Mouse (Mus musculus) stomach, embryonic 15.5 days (tissue): ENCODE measurements at regions not wholly inside any gene's neighbourhood (a gene's known extent, or its start where the extent isn't known, plus 50 kb on each side); places are given as distances from the start of the nearest gene placed in this dataset.

ENCODE experiments used
- ATAC-seq: fragments of 200-750 bp; cut with Nextera tagmentation; 2 replicates; pipeline ENCODE4 v1.8.0; 2017; ENCODE audit warnings: low read depth, moderate number of reproducible peaks, moderate TSS enrichment; ENCODE audit not compliant: insufficient read depth, low FRiP score
- H3K27ac ChIP-seq: fragments of 300-500 bp; sonication (generic); 2 replicates; pipeline ENCODE4 v1.5.1; 2015; ENCODE audit warnings: mild to moderate bottlenecking, inconsistent platforms
- H3K27me3 ChIP-seq: fragments of 300-500 bp; sonication (generic); replicated peaks from 2 replicates; pipeline ENCODE4 v1.6.1; 2015; ENCODE audit warnings: inconsistent platforms
- H3K36me3 ChIP-seq: fragments of 300-500 bp; sonication (generic); 2 replicates; pipeline ENCODE4 v1.6.1; 2015; ENCODE audit warnings: inconsistent platforms
- H3K4me1 ChIP-seq: fragments of 300-500 bp; sonication (generic); 2 replicates; pipeline ENCODE4 v1.6.1; 2015; ENCODE audit warnings: inconsistent platforms
- H3K4me2 ChIP-seq: fragments of 300-500 bp; sonication (generic); 2 replicates; pipeline ENCODE4 v1.6.1; 2015; ENCODE audit warnings: mild to moderate bottlenecking, inconsistent platforms
- H3K4me3 ChIP-seq: fragments of 300-500 bp; sonication (generic); replicated peaks from 2 replicates; pipeline ENCODE4 v1.5.1; 2015; ENCODE audit warnings: inconsistent platforms
- H3K9ac ChIP-seq: fragments of 300-500 bp; sonication (generic); 2 replicates; pipeline ENCODE4 v1.6.1; 2015; ENCODE audit warnings: inconsistent platforms
- H3K9me3 ChIP-seq: fragments of 300-500 bp; sonication (generic); 2 replicates; pipeline ENCODE4 v1.6.1; 2016; ENCODE audit warnings: inconsistent platforms
- WGBS: fragments of 180-500 bp; shearing (Covaris S2); methylation state at CpG from one replicate; pipeline ENCODE4 v1.1.7; 2015; 5-methylcytosine and 5-hydroxymethylcytosine counted together

DNA sequence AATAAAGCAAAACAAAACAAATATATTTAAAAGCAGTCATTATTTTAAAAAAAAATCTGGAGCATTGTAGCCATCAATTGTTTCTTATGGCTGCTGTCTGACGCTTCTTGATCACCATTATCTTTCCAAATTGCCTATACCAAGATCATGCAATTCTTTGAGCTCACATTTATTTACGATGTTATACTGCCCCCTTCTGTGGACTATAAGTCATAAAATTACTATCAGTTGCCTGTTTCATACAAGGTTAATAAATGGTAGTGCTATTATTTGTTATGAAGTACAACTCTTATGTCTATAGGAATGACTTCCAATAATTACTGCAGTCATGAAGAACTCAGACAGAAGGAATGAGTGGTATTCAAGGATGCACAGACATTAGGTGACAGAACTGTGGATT, 57.3 kb upstream of the Eda2r start:
- Histone ChIP-seq H3K36me3 (no peaks in the 10 kb centered on the region), H3K9ac (no peak overlapping the region), H3K4me2 (no peak overlapping the region), H3K27ac (no peak overlapping the region), H3K27me3 (no peaks in the 10 kb centered on the region), H3K9me3 (no peaks in the 10 kb centered on the region), H3K4me1 (no peaks in the 10 kb centered on the region), H3K4me3 (no peak overlapping the region)
- WGBS, result 42% methylated on average over 2 of the region's 2 CpGs
- no peak for ATAC-seq

- ATAC-seq, result no peak
- Histone ChIP-seq H3K9me3 (no peaks in the 10 kb centered on the region), H3K27me3 (no peaks in the 10 kb centered on the region), H3K9ac (no peak overlapping the region), H3K36me3 (no peaks in the 10 kb centered on the region), H3K4me1 (no peaks in the 10 kb centered on the region), H3K4me3 (peak overlapping the region; percentile 40), H3K27ac (no peak overlapping the region), H3K4me2 (peak overlapping the region; percentile 39; the same call in 1 of the 2 replicates)
- 14% methylated on average over 6 of the region's 6 CpGs for WGBS
Measured at GRCm38 (mm10) chrX:97431391-97431803, 54.4 kb upstream of the Eda2r start.
